Mouse (Mus musculus): ENCODE data around the gene Plcg1.

The Plcg1 gene

GRCm38 (mm10) chr2:160768097-160768695 lies 37.1 kb downstream of the Plcg1 start:
- CTCF ChIA-PET: no interaction called here

- CTCF ChIA-PET: no interaction called here
Measured at GRCm38 (mm10) chr2:160768997-160769396, 37.9 kb downstream of the Plcg1 start.

DNA sequence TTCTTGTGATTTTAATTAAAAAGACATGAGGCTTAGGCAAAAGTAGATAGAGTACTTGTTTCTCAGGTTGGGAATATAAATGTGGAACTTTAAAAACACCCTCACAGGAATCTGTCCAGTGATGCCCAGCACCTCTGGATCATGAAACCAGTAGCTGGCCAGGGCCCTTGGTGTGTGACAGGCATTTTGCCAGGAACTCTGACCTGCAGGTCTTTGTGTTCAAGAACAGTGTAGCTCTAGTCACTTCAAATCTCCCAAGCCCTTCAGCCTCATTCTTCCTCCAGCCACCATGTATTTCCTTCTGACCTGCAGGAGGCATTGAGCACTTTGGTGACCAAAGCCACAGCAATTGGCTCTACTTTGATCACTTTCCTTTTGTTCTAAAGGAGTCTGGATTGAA lies 39.3 kb downstream of the Plcg1 start:
- CTCF ChIA-PET: interaction anchor here (0.5 kb wide), 1 partner anchor 36 kb away, joined by 3 read pairs; no protein-coding TSS in a partner anchor

GRCm38 (mm10) chr2:160770871-160771270 lies 39.8 kb downstream of the Plcg1 start:
- CTCF ChIA-PET: interaction anchor here (0.5 kb wide), 1 partner anchor 35 kb away, joined by 3 read pairs; no protein-coding TSS in a partner anchor

DNA sequence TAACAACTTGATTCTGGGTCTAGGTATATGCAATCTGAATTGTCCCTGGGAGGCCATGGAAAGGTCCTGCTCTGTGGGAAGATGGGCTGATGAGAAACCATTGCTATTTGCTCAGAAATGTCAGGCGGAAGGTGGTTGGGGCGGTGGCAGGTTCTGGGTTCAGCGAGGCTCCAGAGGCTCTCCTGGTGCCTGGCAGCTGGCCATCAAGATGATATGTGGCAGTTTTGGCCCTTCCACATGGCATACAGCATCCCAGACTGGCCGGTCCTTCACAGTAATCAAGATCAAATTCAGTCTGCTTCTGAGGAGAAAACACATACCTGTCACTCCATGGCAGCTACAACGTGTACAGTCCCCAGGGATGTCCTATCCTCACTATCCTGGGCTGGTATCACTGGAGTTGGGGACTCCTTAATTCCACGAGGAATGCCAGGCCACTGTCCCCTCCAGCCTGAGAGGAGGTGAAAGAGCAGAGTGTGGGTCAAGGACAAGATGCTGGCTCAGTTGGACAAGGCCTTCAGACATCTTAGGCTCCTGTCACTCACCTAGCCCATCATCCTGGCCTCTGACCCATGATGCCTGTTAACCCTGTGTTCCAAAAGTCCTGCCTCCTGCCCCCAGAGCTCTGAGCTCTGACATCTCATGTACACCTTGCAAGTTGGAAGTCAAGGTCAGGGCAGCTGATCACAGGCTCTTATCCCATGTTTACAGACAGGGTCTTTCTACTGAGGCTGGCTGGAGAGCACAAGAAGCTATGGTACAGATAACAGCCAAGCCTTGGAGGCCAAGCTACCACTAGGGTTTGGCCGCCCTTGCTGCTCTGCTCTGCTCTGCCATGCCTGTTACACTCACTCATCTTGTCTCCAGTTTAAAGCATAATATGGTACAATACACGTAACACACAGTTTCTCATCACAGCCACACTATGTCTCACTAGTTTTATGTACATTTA lies 40.5 kb downstream of the Plcg1 start:
- CTCF ChIA-PET: no interaction called here

- CTCF ChIA-PET: no interaction called here
Measured at GRCm38 (mm10) chr2:160778034-160778433, 46.9 kb downstream of the Plcg1 start.

DNA sequence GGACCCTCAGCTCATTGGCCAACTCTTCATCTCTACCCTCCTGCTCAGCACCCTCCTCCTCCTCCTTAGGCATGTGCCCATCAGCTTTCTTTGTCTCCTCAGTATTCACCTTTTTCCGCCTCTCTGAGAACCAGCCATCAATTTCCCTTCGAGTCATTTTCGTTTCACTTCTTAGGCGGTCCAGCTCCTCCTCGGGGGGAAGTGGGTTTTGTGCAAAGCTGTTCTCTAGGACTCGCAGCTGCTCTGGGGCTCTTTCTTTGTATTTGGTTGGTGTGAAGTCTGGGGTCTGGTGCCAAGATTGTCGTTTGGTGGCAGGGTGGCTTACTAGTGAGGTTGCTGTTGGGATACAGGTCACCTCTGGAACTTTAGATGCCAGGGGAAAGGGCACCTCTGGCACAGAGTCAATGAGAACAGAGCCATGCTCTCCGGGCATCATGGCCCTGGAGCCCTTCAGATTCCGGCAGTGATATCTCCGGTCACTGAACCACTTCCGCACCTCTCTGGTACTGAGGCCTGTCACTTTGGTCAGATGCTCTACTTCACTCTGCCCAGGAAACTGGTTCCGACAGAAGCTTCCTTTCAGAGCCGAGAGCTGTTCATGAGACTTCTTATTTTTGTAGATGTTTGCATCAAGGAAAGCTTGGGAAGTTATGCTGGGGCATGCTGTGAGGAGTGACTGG lies 49.2 kb downstream of the Plcg1 start:
- CTCF ChIA-PET: no interaction called here

DNA sequence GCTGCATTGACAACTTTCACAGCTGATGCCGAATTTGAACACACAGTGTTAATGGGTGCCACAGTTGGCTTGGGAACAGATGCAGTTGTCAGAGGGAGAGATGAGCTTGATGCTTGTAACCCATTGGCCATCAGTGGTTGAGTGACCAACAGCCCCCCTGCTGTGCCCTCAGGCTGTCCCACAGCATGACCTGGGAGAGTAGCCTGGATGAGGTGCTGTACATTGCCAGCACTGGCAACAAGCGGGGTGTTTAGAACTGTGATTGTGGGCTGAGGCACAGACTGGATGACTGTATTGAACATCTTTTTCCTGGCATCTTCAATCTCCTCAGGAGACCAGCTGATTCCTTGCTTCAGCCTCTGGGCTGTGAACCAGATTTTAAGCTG lies 49.7 kb downstream of the Plcg1 start:
- CTCF ChIA-PET: interaction anchor here (1.0 kb wide), 1 partner anchor 10 kb away, joined by 3 read pairs; no protein-coding TSS in a partner anchor

DNA sequence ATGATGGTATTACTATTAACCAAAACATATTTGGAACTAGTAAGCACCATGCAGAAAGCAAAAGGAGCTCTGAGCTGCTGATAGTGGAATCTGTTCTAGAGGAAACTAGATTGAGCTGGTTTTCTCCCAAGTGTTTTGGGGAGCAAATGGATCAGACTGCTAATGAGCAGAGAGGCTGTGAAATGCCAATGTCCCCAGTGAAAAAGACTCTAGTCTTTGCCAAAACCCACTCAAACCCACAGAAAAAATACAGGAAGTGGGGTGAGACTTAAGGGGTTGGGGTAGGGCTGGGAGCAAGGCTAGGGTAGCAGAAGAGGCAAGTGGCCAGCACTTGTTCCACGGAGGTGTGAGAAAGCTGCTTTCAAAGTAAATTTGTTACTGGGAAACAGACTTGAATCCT lies 55.2 kb downstream of the Plcg1 start:
- CTCF ChIA-PET: no interaction called here

GRCm38 (mm10) chr2:160789046-160789445 lies 57.9 kb downstream of the Plcg1 start:
- CTCF ChIA-PET: no interaction called here

DNA sequence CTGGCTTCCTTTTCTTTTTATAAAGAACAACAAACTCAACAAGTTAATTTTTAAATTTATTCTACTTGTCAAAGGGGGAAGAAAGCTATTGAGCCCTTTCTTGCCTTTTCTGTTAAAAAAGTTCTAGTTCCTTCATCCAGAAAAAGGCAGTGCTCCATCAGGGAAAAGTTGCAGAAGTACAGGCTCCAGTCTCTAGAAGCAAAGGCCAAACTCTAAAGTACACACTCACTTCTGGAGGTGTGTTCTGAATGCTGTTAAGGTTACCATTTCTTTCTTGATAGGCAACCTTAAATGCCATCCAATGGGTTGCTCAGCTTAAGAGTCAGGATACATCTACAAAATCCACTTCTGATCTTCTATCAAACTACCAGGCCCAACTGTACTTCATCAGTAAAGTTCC lies 58.6 kb downstream of the Plcg1 start:
- CTCF ChIA-PET: interaction anchor here (1.1 kb wide), 1 partner anchor 8 kb away, joined by 3 read pairs; no protein-coding TSS in a partner anchor

- CTCF ChIA-PET: no interaction called here
Measured at GRCm38 (mm10) chr2:160793117-160793516, 62.0 kb downstream of the Plcg1 start.

GRCm38 (mm10) chr2:160796973-160797372 lies 65.9 kb downstream of the Plcg1 start:
- CTCF ChIA-PET: no interaction called here

DNA sequence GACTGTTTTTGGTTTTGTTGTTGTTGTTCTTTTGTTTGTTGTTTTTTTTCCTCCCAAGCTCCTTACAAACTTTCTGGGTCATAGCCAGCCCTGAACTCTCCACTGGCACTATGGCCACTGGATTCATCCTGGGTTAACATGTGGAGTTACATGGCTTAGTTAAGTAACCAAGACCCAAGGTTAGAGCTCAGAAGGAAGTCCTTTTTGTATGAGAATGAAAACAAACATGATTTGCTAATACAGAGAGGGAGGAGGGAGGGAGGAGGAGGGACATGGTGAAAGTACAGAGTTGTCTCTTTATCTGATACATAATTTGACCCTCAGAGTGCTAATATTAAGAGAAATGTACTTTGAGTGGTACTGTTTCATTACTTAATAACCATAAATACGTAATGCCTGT lies 67.1 kb downstream of the Plcg1 start:
- CTCF ChIA-PET: no interaction called here

DNA sequence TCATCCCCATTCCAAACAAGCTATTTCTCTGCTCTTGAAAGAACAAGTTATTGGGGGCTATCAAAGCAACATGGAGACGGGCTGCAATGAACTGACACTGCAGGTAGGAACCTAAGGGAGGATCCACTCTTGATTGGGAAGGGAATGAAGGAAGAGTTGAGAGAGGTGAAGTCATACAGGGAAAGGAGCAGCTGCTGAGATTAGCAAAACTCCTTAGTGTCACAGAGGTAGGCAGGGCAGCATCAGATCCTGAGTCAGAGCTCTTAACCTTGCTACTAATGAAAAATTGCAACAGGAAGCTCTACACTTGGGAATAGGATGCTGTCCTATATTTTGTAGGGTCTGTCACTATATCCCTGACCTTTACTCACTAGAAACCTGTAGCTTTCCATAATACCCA lies 69.9 kb downstream of the Plcg1 start:
- CTCF ChIA-PET: no interaction called here

DNA sequence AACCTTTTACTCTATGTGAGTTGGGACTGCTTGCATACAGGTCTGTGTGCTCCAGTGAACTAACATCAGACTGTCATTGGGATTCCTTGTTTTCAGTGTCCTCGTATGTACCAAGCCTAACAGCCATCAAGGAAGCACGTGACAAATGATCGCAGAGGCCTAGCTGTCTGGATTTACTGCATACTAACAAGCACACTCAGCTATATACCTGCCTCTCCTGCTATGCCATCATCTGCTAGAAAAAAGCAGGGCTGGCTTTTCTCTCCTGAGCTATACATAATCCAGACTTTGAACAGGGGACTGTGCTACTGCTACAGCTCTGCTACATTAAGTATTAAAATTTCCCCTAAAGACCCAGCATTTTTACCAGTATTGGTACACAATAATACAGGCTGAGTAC lies 71.2 kb downstream of the Plcg1 start:
- CTCF ChIA-PET: no interaction called here

GRCm38 (mm10) chr2:160804794-160805527 lies 73.9 kb downstream of the Plcg1 start:
- CTCF ChIA-PET: interaction anchor here (0.6 to 0.7 kb wide), 2 partner anchors 48 to 82 kb away, joined by 3 read pairs; no protein-coding TSS in a partner anchor

GRCm38 (mm10) chr2:160806091-160806521 lies 75.0 kb downstream of the Plcg1 start:
- CTCF ChIA-PET: interaction anchor here (0.7 to 0.9 kb wide), 2 partner anchors 36 to 91 kb away, joined by 3 read pairs; no protein-coding TSS in a partner anchor

DNA sequence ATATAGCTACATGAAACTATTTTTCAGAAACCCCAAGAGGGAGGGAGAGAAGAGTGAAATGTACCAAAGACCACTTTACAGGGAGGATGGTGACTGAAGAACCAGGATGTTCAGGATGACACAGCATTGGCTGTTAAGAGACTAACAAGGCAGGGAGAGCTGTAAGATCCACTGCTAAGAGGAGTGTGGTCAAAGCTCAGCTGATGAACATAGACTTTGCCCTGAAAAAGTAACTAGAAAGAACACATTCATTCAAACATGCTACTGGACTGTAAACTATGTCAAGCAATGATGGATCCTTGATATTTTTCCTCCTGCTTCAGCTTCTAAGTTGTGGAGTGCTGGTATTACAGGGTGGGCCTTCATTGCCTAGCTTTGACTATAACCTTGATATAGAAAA lies 79.3 kb downstream of the Plcg1 start:
- CTCF ChIA-PET: interaction anchor here (0.6 kb wide), 1 partner anchor 191 kb away, joined by 6 read pairs; no protein-coding TSS in a partner anchor

DNA sequence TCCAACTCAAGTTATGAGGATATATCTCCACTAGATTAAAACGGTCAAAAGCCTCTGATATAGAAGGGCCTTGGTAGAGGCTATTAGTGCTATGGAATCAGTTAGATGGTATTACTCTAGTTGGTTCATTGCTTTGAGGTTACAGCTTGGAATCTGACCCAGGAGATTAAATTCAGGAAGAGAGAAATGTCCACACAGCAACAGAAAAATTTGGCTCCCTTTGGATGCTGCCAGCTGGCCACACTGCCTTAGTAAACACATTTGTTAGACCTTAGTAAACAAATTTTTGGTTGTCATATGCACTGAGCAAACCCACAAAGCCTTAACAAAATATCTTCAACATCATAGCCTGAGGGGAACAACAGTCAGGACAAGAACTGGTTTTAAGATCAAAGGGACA lies 79.7 kb downstream of the Plcg1 start:
- CTCF ChIA-PET: interaction anchor here (0.6 kb wide), 1 partner anchor 190 kb away, joined by 6 read pairs; no protein-coding TSS in a partner anchor
